ENCODE assay signal across 21 mouse cellular contexts in genomic region chr2:168085621-168086265, GRCm38 (mm10). TPM values are rescaled to one million over a fixed set of nuclear protein-coding genes. Genes with fewer than 3 reads are reported as not detected.
DNase-seq lines count a peak whose midpoint lies in the region; ATAC-seq and TF ChIP-seq lines count a peak whose summit lies in the region.
"Had no signal": no experiment of that assay in that cellular context is flagged by ENCODE, and none has a peak within 500 bp of the region (broad histone marks: within the 10 kb centered on the region; RNA-seq: fewer than 3 reads in every experiment).

No protein-coding gene starts in this region.

- peaks cover 34% of the 10 kb centered on the region; the same call in 1 of the 2 replicates for H3K4me1 ChIP-seq in kidney, adult 2 months (ENCODE audit: control insufficient read depth, insufficient read depth, low read length)
- H3K4me1 ChIP-seq in stomach, postnatal 0 days (replicated peaks; ENCODE audit: control insufficient read depth, insufficient read depth), result no peaks in the 10 kb centered on the region
- H3K4me1 ChIP-seq in hindbrain, embryonic 16.5 days (ENCODE audit: control insufficient read depth, insufficient read depth, low read depth, low read length), result peaks cover 16% of the 10 kb centered on the region

- H3K4me2 ChIP-seq in stomach, postnatal 0 days (replicated peaks; ENCODE audit: low read depth), result no peak overlapping the region
- no peak overlapping the region for H3K4me2 ChIP-seq in hindbrain, embryonic 16.5 days (ENCODE audit: low read length)
- H3K4me2 ChIP-seq: embryonic facial prominence, embryonic 12.5 days; forebrain, embryonic 13.5 days; heart, embryonic 11.5 days; liver, embryonic 15.5 days; midbrain, embryonic 11.5 days had no signal

- H3K36me3 ChIP-seq in kidney, adult 2 months (ENCODE audit: control insufficient read depth, insufficient read depth, low read length), result no peaks in the 10 kb centered on the region; the same call in 1 of the 2 replicates
- no peaks in the 10 kb centered on the region for H3K36me3 ChIP-seq in stomach, postnatal 0 days (ENCODE audit: control insufficient read depth, insufficient read depth, low read length)
- no peaks in the 10 kb centered on the region for H3K36me3 ChIP-seq in hindbrain, embryonic 16.5 days (ENCODE audit: control insufficient read depth, insufficient read depth, low read length)
- H3K36me3 ChIP-seq: embryonic facial prominence, embryonic 12.5 days; liver, embryonic 15.5 days had no signal

- no peaks in the 10 kb centered on the region for H3K27me3 ChIP-seq in kidney, adult 2 months (replicated peaks; ENCODE audit: control insufficient read depth, insufficient read depth, low read length)
- H3K27me3 ChIP-seq in stomach, postnatal 0 days (ENCODE audit: control insufficient read depth, insufficient read depth, low read length), result no peaks in the 10 kb centered on the region
- H3K27me3 ChIP-seq in hindbrain, embryonic 16.5 days (replicated peaks; ENCODE audit: control insufficient read depth, insufficient read depth, low read length), result 0 out of 2 replicates have a peak, but pooled peaks cover 3% of the 10 kb centered on the region

- peak; percentile 67 for DNase-seq in kidney, adult 2 months
- no peak for DNase-seq in kidney, adult 11 months
- peak; percentile 60 for DNase-seq in urinary bladder, postnatal 14 days (ENCODE audit: low spot score)
- no peak for DNase-seq in urinary bladder, adult 2 months (ENCODE audit: low spot score)
- peak; percentile 19 for DNase-seq in fat pad, adult 2 months (ENCODE audit: extremely low read depth, low read depth, low spot score)
- DNase-seq in stomach, postnatal 0 days (ENCODE audit: low spot score), result peak; percentile 48
- DNase-seq: adrenal gland, postnatal 10 days; gastrocnemius, postnatal 14 days; heart, adult 11 months; kidney, adult 8-10 months; kidney, postnatal 4 days; layer of hippocampus, adult 9-11 months; thymus, postnatal 25 days had no signal

- peak overlapping the region; percentile 24; the same call in 1 of the 2 replicates for H3K27ac ChIP-seq in kidney, adult 2 months (ENCODE audit: insufficient read depth, low read depth, low read length)
- no peak overlapping the region for H3K27ac ChIP-seq in stomach, postnatal 0 days (replicated peaks)
- H3K27ac ChIP-seq in hindbrain, embryonic 16.5 days (ENCODE audit: low read depth, low read length), result no peak overlapping the region
- H3K27ac ChIP-seq: embryonic facial prominence, embryonic 12.5 days; forebrain, embryonic 13.5 days; hindbrain, postnatal 0 days; liver, embryonic 15.5 days had no signal

- no peaks in the 10 kb centered on the region for H3K9me3 ChIP-seq in stomach, postnatal 0 days (ENCODE audit: control insufficient read depth, low read length)
- H3K9me3 ChIP-seq in hindbrain, embryonic 16.5 days (ENCODE audit: control insufficient read depth, low read length), result no peaks in the 10 kb centered on the region
- H3K9me3 ChIP-seq: embryonic facial prominence, embryonic 12.5 days; forebrain, embryonic 13.5 days; liver, embryonic 15.5 days had no signal

- no peak overlapping the region for H3K4me3 ChIP-seq in kidney, adult 2 months (ENCODE audit: insufficient read depth, low read depth, low read length)
- H3K4me3 ChIP-seq in stomach, postnatal 0 days (ENCODE audit: low read depth, low read length), result no peak overlapping the region
- H3K4me3 ChIP-seq in hindbrain, embryonic 16.5 days (ENCODE audit: low read length), result no peak overlapping the region
- H3K4me3 ChIP-seq: embryonic facial prominence, embryonic 12.5 days; forebrain, embryonic 13.5 days; liver, embryonic 15.5 days had no signal

- no peak for TF ChIP-seq EP300 in stomach, postnatal 0 days (optimal IDR thresholded peaks at IDR 0.05)

- H3K9ac ChIP-seq in stomach, postnatal 0 days (ENCODE audit: low read length), result no peak overlapping the region
- no peak overlapping the region for H3K9ac ChIP-seq in hindbrain, embryonic 16.5 days (ENCODE audit: low read depth, low read length)
- H3K9ac ChIP-seq: embryonic facial prominence, embryonic 12.5 days; forebrain, embryonic 13.5 days; liver, embryonic 15.5 days had no signal

- no peak for ATAC-seq in stomach, postnatal 0 days (ENCODE audit: low FRiP score, low TSS enrichment)
- ATAC-seq in hindbrain, embryonic 16.5 days, result no peak
- ATAC-seq: activated CD4-positive, CD25-positive, alpha-beta regulatory T cell, adult 4 months; forebrain, embryonic 13.5 days; hindbrain, postnatal 0 days had no signal

- WGBS in kidney, adult 2 months, result 34% methylated on average over 10 of the region's 10 CpGs
- WGBS in stomach, postnatal 0 days, result 36% methylated on average over 10 of the region's 10 CpGs
- WGBS in hindbrain, embryonic 16.5 days, result 63% methylated on average over 10 of the region's 10 CpGs

- no peak for TF ChIP-seq CTCF in kidney, adult 2 months (conservative IDR thresholded peaks at IDR 0.05; ENCODE audit: insufficient read depth, insufficient read length, low read depth, low read length)
- TF ChIP-seq CTCF in stomach, postnatal 0 days (IDR thresholded peaks at IDR 0.05; ENCODE audit: low read depth), result no peak

- no peak for TF ChIP-seq POLR2A in kidney, adult 2 months (IDR thresholded peaks at IDR 0.05; ENCODE audit: low read depth, low read length)

RNA-seq across cellular contexts. Expression of gene Pard6b, which starts 4.9 kb away (rescaled TPM):
- 41.0 and 44.4 TPM in 2 replicates for polyA plus RNA-seq in kidney, adult 2 months (2012; rRNA removed)
- 6.3 and 8.3 TPM in 2 replicates for polyA plus RNA-seq in urinary bladder, adult 2 months (2012; rRNA removed)
- 11.8 and 12.3 TPM in 2 replicates for polyA plus RNA-seq in stomach, postnatal 0 days (2015; fragmentation: Nextera tagmentation; extraction: Ambion mirVana)
- polyA plus RNA-seq in hindbrain, embryonic 16.5 days (2015; fragmentation: Nextera tagmentation; extraction: Ambion mirVana), result 4.5 and 6.6 TPM in 2 replicates

Comparison
In these comparisons a context has a peak if more than half of its experiments do, and no peak if none do; other contexts are left out.
1. DNase-seq: peak in kidney, adult 2 months (single experiment), urinary bladder, postnatal 14 days (single experiment), fat pad, adult 2 months (single experiment) and stomach, postnatal 0 days (single experiment); none in kidney, adult 11 months (single experiment) and urinary bladder, adult 2 months (single experiment).